Mouse (Mus musculus) MEL (cell line): Measurements from ENCODE around the gene Mef2d. TPM values are rescaled to one million over a fixed set of nuclear protein-coding genes. Genes with fewer than 3 reads are reported as not detected.

Source experiments
- DNase-seq: peaks from one replicate; pipeline ENCODE4 v3.0.0; 2011; ENCODE audit warnings: low read depth, low spot score
- H3K27ac ChIP-seq: 2 replicates; pipeline ENCODE4 v1.5.1; 2012; ENCODE audit warnings: low read depth, mild to moderate bottlenecking, control low read depth, low read length, moderate library complexity; ENCODE audit not compliant: control insufficient read depth
- H3K27me3 ChIP-seq, 2 experiments: fragments of 150-350 bp in 1 of 2; sonication (generic) in 1 of 2; 2 replicates each; pipeline ENCODE4 v1.6.1; 2012; ENCODE audit warnings: low read length in 2 of 2, mild to moderate bottlenecking in 2 of 2, improper control_type of control experiment in 1 of 2, moderate library complexity in 1 of 2; ENCODE audit not compliant: insufficient read depth in 2 of 2, control insufficient read depth in 1 of 2
- H3K36me3 ChIP-seq, 2 experiments: 2 replicates each; pipeline ENCODE4 v1.6.1; 2012 to 2014; ENCODE audit warnings: low read length in 2 of 2, improper control_type of control experiment in 1 of 2, inconsistent platforms in 1 of 2, mild to moderate bottlenecking in 1 of 2; ENCODE audit not compliant: insufficient read depth in 2 of 2, control insufficient read depth in 1 of 2
- H3K4me1 ChIP-seq, 2 experiments: fragments of 150-350 bp in 1 of 2; sonication (generic) in 1 of 2; 2 replicates each; pipeline ENCODE4 v1.6.1; 2012; ENCODE audit warnings: low read length in 2 of 2, improper control_type of control experiment in 1 of 2, mild to moderate bottlenecking in 1 of 2; ENCODE audit not compliant: insufficient read depth in 2 of 2, control insufficient read depth in 1 of 2
- H3K4me3 ChIP-seq, 2 experiments: fragments of 150-350 bp in 1 of 2; sonication (generic) in 1 of 2; 2 replicates each; pipeline ENCODE4 v1.5.1; 2012; ENCODE audit warnings: low read depth in 2 of 2, low read length in 2 of 2, mild to moderate bottlenecking in 2 of 2, moderate library complexity in 2 of 2, control low read depth in 1 of 2, improper control_type of control experiment in 1 of 2; ENCODE audit not compliant: control insufficient read depth in 1 of 2, insufficient read depth in 1 of 2
- H3K79me2 ChIP-seq: 2 replicates; pipeline ENCODE4 v1.6.1; 2012; ENCODE audit warnings: mild to moderate bottlenecking, low read length, moderate library complexity; ENCODE audit not compliant: control insufficient read depth, poor library complexity, insufficient read depth
- H3K9ac ChIP-seq: 2 replicates; pipeline ENCODE4 v1.6.1; 2012; ENCODE audit warnings: low read depth, mild to moderate bottlenecking, control low read depth, low read length, moderate library complexity; ENCODE audit not compliant: control insufficient read depth, poor library complexity, severe bottlenecking
- H3K9me3 ChIP-seq: fragments of 150-350 bp; sonication (generic); replicated peaks from 2 replicates; pipeline ENCODE4 v1.6.1; 2012; ENCODE audit warnings: mild to moderate bottlenecking, low read length, improper control_type of control experiment, moderate library complexity; ENCODE audit not compliant: insufficient read depth
- CHD2 ChIP-seq: IDR thresholded peaks from 2 replicates; pipeline ENCODE4 v1.6.1; 2011; ENCODE audit warnings: low read length, improper control_type of control experiment
- CTCF ChIP-seq, 3 experiments: IDR thresholded peaks in 2 of 3; conservative IDR thresholded peaks in 1 of 3; 2 replicates each; pipeline ENCODE4 v1.5.1; 2011 to 2012; ENCODE audit warnings: low read length in 3 of 3, low read depth in 2 of 3, mild to moderate bottlenecking in 2 of 3, improper control_type of control experiment in 1 of 3, inconsistent platforms in 1 of 3, mixed read lengths in 1 of 3, moderate library complexity in 1 of 3; ENCODE audit not compliant: control insufficient read depth in 1 of 3, insufficient read depth in 1 of 3, poor library complexity in 1 of 3, severe bottlenecking in 1 of 3
- E2F4 ChIP-seq: IDR thresholded peaks from 2 replicates; pipeline ENCODE4 v1.6.1; 2011; ENCODE audit warnings: low read depth, low read length, improper control_type of control experiment, borderline replicate concordance
- ELF1 ChIP-seq: IDR thresholded peaks from 2 replicates; pipeline ENCODE4 v1.6.1; 2014; ENCODE audit warnings: low read depth, mild to moderate bottlenecking, inconsistent platforms, low read length, improper control_type of control experiment, moderate library complexity
- EP300 ChIP-seq, 2 experiments: IDR thresholded peaks; 2 replicates each; pipeline ENCODE4 v1.6.1; 2011; ENCODE audit warnings: improper control_type of control experiment in 2 of 2, low read length in 2 of 2, low read depth in 1 of 2, mild to moderate bottlenecking in 1 of 2
- ETS1 ChIP-seq: IDR thresholded peaks from 2 replicates; pipeline ENCODE4 v1.6.1; 2012; ENCODE audit warnings: low read depth, mild to moderate bottlenecking, inconsistent platforms, low read length, improper control_type of control experiment, moderate library complexity
- GABPA ChIP-seq: IDR thresholded peaks from 2 replicates; pipeline ENCODE4 v1.6.1; 2012; ENCODE audit warnings: low read depth, mild to moderate bottlenecking, inconsistent platforms, low read length, improper control_type of control experiment, moderate library complexity
- GATA1 ChIP-seq: IDR thresholded peaks from 2 replicates; pipeline ENCODE4 v1.6.1; 2011; ENCODE audit warnings: low read depth, low read length, improper control_type of control experiment
- HCFC1 ChIP-seq: IDR thresholded peaks from 2 replicates; pipeline ENCODE4 v1.6.1; 2012; ENCODE audit warnings: low read depth, mild to moderate bottlenecking, inconsistent platforms, low read length, improper control_type of control experiment, moderate library complexity
- KAT2A ChIP-seq: conservative IDR thresholded peaks from 2 replicates; pipeline ENCODE4 v1.6.1; 2012; ENCODE audit warnings: low read depth, low read length, improper control_type of control experiment, inconsistent platforms
- MAX ChIP-seq: IDR thresholded peaks from 2 replicates; pipeline ENCODE4 v1.6.1; 2011; ENCODE audit warnings: low read length, improper control_type of control experiment
- MYB ChIP-seq: IDR thresholded peaks from 2 replicates; pipeline ENCODE4 v1.6.1; 2011; ENCODE audit warnings: mild to moderate bottlenecking, low read depth, low read length, improper control_type of control experiment
- NELFE ChIP-seq: IDR thresholded peaks from 2 replicates; pipeline ENCODE4 v1.6.1; 2011; ENCODE audit warnings: low read depth, low read length, improper control_type of control experiment
- NRF1 ChIP-seq: IDR thresholded peaks from 2 replicates; pipeline ENCODE4 v1.6.1; 2014; ENCODE audit warnings: low read depth, mild to moderate bottlenecking, inconsistent platforms, low read length, improper control_type of control experiment, moderate library complexity; ENCODE audit not compliant: poor library complexity, insufficient read depth, severe bottlenecking
- POLR2AphosphoS5 ChIP-seq: IDR thresholded peaks from 2 replicates; pipeline ENCODE4 v1.6.1; 2012; ENCODE audit warnings: low read depth, borderline replicate concordance, mild to moderate bottlenecking, inconsistent platforms, low read length, moderate library complexity, mixed read lengths
- TAL1 ChIP-seq: IDR thresholded peaks from 2 replicates; pipeline ENCODE4 v1.6.1; 2012; ENCODE audit warnings: mild to moderate bottlenecking, inconsistent platforms, low read length, moderate library complexity, mixed read lengths
- TBP ChIP-seq: IDR thresholded peaks from 2 replicates; pipeline ENCODE4 v1.8.0; 2011; ENCODE audit warnings: low read depth, low read length, improper control_type of control experiment
- UBTF ChIP-seq: IDR thresholded peaks from 2 replicates; pipeline ENCODE4 v1.6.1; 2012; ENCODE audit warnings: low read depth, mild to moderate bottlenecking, inconsistent platforms, low read length, improper control_type of control experiment, moderate library complexity, borderline replicate concordance; ENCODE audit not compliant: insufficient read depth
- USF1 ChIP-seq: IDR thresholded peaks from 2 replicates; pipeline ENCODE4 v1.6.1; 2014; ENCODE audit warnings: low read depth, mild to moderate bottlenecking, inconsistent platforms, low read length, improper control_type of control experiment, moderate library complexity
- USF2 ChIP-seq, 2 experiments: IDR thresholded peaks; 2 replicates each; pipeline ENCODE4 v1.6.1; 2011 to 2012; ENCODE audit warnings: improper control_type of control experiment in 2 of 2, low read length in 2 of 2, borderline replicate concordance in 1 of 2, inconsistent platforms in 1 of 2, low read depth in 1 of 2, mild to moderate bottlenecking in 1 of 2; ENCODE audit not compliant: insufficient read depth in 1 of 2
- ZC3H11A ChIP-seq: IDR thresholded peaks from 2 replicates; pipeline ENCODE4 v1.6.1; 2012; ENCODE audit warnings: low read depth, mild to moderate bottlenecking, inconsistent platforms, low read length, improper control_type of control experiment
- ZKSCAN1 ChIP-seq: IDR thresholded peaks from 2 replicates; pipeline ENCODE4 v1.6.1; 2012; ENCODE audit warnings: low read depth, mild to moderate bottlenecking, inconsistent platforms, low read length, improper control_type of control experiment, moderate library complexity
- ZMIZ1 ChIP-seq: IDR thresholded peaks from 2 replicates; pipeline ENCODE4 v1.6.1; 2012; ENCODE audit warnings: low read depth, mild to moderate bottlenecking, inconsistent platforms, low read length, improper control_type of control experiment, moderate library complexity
- polyA plus RNA-seq, 2 experiments: library from polyadenylated mRNA; stranded (reverse) in 1 of 2; unstranded in 1 of 2; fragments of >175 nt in 1 of 2; fragments of >200 nt in 1 of 2; gene quantifications; 2 replicates each; pipeline versions ENCODE4 v1.2.1 to v1.2.4; 2012; ENCODE audit warnings: low replicate concordance in 2 of 2, low read depth in 1 of 2; ENCODE audit not compliant: insufficient read length in 2 of 2, insufficient read depth in 1 of 2, missing spikeins in 1 of 2
- total RNA-seq: library from RNA; depleted of rRNA; stranded (reverse); fragments of 300-350 nt; gene quantifications from 2 replicates; pipeline ENCODE4 v1.2.3, GENCODE M21; 2012

Gene Mef2d
- total and polyA plus RNA-seq, 3 experiments = 16.9 to 117 (median 71.4) TPM

DNA sequence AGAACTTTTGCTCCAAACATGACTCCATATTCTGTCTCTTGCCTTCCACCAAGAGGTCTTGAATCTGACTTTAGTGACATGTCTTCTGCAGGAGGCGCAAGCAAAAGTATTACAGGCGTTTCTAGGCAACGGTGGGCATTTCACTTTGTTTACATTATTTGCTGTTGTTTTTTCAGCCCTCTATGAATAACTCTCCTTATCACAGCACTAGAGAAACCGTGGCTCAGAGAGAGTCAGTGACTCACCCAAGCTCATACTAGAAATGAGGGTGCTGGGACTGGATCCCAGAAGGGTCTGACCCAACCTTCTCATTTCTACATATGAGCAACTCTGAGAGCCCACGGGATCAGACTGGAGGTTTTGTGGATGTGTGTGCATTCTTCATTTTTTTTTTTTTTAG, 14.1 kb upstream of the Mef2d start:
- Histone ChIP-seq H3K9ac (peak overlapping the region; percentile 29), H3K4me1 (peaks cover 3 to 12% of the 10 kb centered on the region in 2 experiments), H3K4me3 (no peak overlapping the region; a peak in 1 of 4 replicates), H3K27ac (no peak overlapping the region; the same call in 1 of the 2 replicates), H3K27me3 (no peaks in the 10 kb centered on the region; a peak in 1 of 4 replicates), H3K36me3 (peaks cover 0 to 11% of the 10 kb centered on the region in 2 experiments; a peak in 2 of 4 replicates), H3K9me3 (no peaks in the 10 kb centered on the region), H3K79me2 (no peaks in the 10 kb centered on the region)
- no peak for TF ChIP-seq MYB
- no peak for TF ChIP-seq EP300 (IDR thresholded peaks at IDR 0.05; ENCODE audit: low read depth in 1 of 2, low read length in 2 of 2)
- no peak; the same call in 1 of the 2 replicates for TF ChIP-seq MAX
- TF ChIP-seq POLR2AphosphoS5 = no peak
- no peak for TF ChIP-seq UBTF
- no peak for TF ChIP-seq ETS1
- no peak for TF ChIP-seq ZC3H11A
- no peak for TF ChIP-seq USF1
- no peak for TF ChIP-seq TAL1
- no peak for TF ChIP-seq TBP
- no peak for TF ChIP-seq ZMIZ1
- no peak for TF ChIP-seq NELFE
- no peak for TF ChIP-seq ZKSCAN1
- no peak for TF ChIP-seq NRF1
- TF ChIP-seq GATA1 = no peak
- no peak for TF ChIP-seq CHD2
- no peak for TF ChIP-seq GABPA
- TF ChIP-seq HCFC1 = no peak
- TF ChIP-seq E2F4 = no peak
- TF ChIP-seq CTCF (IDR thresholded peaks at IDR 0.05 in 2 of 3, conservative IDR thresholded peaks at IDR 0.05 in 1 of 3; ENCODE audit: control insufficient read depth in 1 of 3, insufficient read depth in 1 of 3, low read depth in 2 of 3, low read length in 3 of 3, poor library complexity in 1 of 3, severe bottlenecking in 1 of 3) = no peak
- DNase-seq = peak; percentile 54

DNA sequence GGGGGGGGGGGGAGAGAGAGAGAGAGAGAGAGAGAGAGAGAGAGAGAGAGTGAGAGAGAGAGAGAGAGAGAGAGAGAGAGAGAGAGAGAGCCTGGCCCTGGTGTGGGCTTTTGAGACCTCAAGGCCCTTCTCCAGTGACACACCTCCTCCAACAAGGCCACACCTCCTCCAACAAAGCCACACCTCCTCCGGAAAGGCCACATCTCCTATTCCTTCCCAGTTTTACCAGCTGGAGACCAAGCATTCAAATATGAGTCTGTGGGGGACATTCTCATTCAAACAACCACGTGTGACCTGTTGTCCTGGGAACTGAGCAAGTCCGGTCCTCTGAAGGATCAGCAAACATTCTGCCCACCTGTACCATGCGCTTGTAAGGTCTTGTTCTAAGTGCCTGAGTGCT, 13.2 kb upstream of the Mef2d start:
- no peak overlapping the region for H3K4me3 ChIP-seq
- no peaks in the 10 kb centered on the region for H3K79me2 ChIP-seq
- no peak for DNase-seq
- no peaks in the 10 kb centered on the region; a peak in 1 of 4 replicates for H3K27me3 ChIP-seq
- no peak for TF ChIP-seq TBP
- no peak for TF ChIP-seq CTCF (IDR thresholded peaks at IDR 0.05 in 2 of 3, conservative IDR thresholded peaks at IDR 0.05 in 1 of 3; ENCODE audit: control insufficient read depth in 1 of 3, insufficient read depth in 1 of 3, low read depth in 2 of 3, low read length in 3 of 3, poor library complexity in 1 of 3, severe bottlenecking in 1 of 3)
- TF ChIP-seq ELF1 = no peak
- TF ChIP-seq KAT2A = no peak
- TF ChIP-seq USF2 (IDR thresholded peaks at IDR 0.05; ENCODE audit: borderline replicate concordance in 1 of 2, insufficient read depth in 1 of 2, low read depth in 1 of 2, low read length in 2 of 2) = no peak
- TF ChIP-seq TAL1 = no peak
- peaks cover 0 to 11% of the 10 kb centered on the region in 2 experiments; a peak in 2 of 4 replicates for H3K36me3 ChIP-seq
- no peak overlapping the region for H3K9ac ChIP-seq
- H3K9me3 ChIP-seq = no peaks in the 10 kb centered on the region
- H3K27ac ChIP-seq = no peak overlapping the region
- peaks cover 3 to 12% of the 10 kb centered on the region in 2 experiments for H3K4me1 ChIP-seq
